Mouse (Mus musculus) olfactory bulb, adult 2 months (tissue): ENCODE measurements around the gene Syce2. TPM values are rescaled to one million over a fixed set of nuclear protein-coding genes. Genes with fewer than 3 reads are reported as not detected.

ENCODE experiments used
- H3K27ac ChIP-seq: fragments of 200-500 bp; 2 replicates; pipeline ENCODE4 v1.5.1; 2012; ENCODE audit warnings: low read depth, low read length; ENCODE audit not compliant: insufficient read depth
- H3K4me1 ChIP-seq: fragments of 200-500 bp; 2 replicates; pipeline ENCODE4 v1.6.1; 2012; ENCODE audit warnings: low read length; ENCODE audit not compliant: control insufficient read depth, insufficient read depth
- H3K4me3 ChIP-seq: fragments of 200-500 bp; 2 replicates; pipeline ENCODE4 v1.5.1; 2012; ENCODE audit warnings: mild to moderate bottlenecking, low read depth, low read length, moderate library complexity; ENCODE audit not compliant: insufficient read depth
- CTCF ChIP-seq: fragments of 200-500 bp; IDR thresholded peaks from 2 replicates; pipeline ENCODE4 v1.5.1; 2012; ENCODE audit warnings: low read depth, mild to moderate bottlenecking, low read length, moderate library complexity; ENCODE audit not compliant: insufficient read depth
- POLR2A ChIP-seq: fragments of 200-500 bp; IDR thresholded peaks from 2 replicates; pipeline ENCODE4 v1.6.1; 2012; ENCODE audit warnings: mild to moderate bottlenecking, low read depth, low read length, moderate library complexity; ENCODE audit not compliant: insufficient read depth
- WGBS: fragments of 180-500 bp; shearing (Covaris S2); methylation state at CpG from one replicate; pipeline ENCODE4 v1.1.7; 2018; 5-methylcytosine and 5-hydroxymethylcytosine counted together
- polyA plus RNA-seq: library from polyadenylated mRNA; stranded (reverse); fragments of >200 nt; gene quantifications from 2 replicates; pipeline ENCODE4 v1.2.4, GENCODE M21; 2012; ENCODE audit warnings: low replicate concordance; ENCODE audit not compliant: missing spikeins, insufficient read depth, insufficient read length

Gene Syce2
- polyA plus RNA-seq, 1 experiment, result not detected

- 37% methylated on average over 55 of the region's 55 CpGs for WGBS
- TF ChIP-seq POLR2A, result no peak
- TF ChIP-seq CTCF, result no peak
- no peak overlapping the region for H3K27ac ChIP-seq
- no peak overlapping the region for H3K4me3 ChIP-seq
- peaks cover 19% of the 10 kb centered on the region for H3K4me1 ChIP-seq
Measured at GRCm38 (mm10) chr8:84912895-84913501, 41.1 kb downstream of the Syce2 start.

GRCm38 (mm10) chr8:84913502-84913900 lies 41.6 kb downstream of the Syce2 start:
- TF ChIP-seq CTCF, result no peak
- Histone ChIP-seq H3K4me1 (peaks cover 16% of the 10 kb centered on the region), H3K4me3 (no peak overlapping the region), H3K27ac (no peak overlapping the region)
- 51% methylated on average over 9 of the region's 9 CpGs for WGBS

- no peak overlapping the region for H3K27ac ChIP-seq
- peaks cover 12% of the 10 kb centered on the region for H3K4me1 ChIP-seq
- no peak overlapping the region for H3K4me3 ChIP-seq
- no peak for TF ChIP-seq POLR2A
- TF ChIP-seq CTCF, result no peak
- 49% methylated on average over 4 of the region's 4 CpGs for WGBS
Measured at GRCm38 (mm10) chr8:84913960-84914359, 42.0 kb downstream of the Syce2 start.

DNA sequence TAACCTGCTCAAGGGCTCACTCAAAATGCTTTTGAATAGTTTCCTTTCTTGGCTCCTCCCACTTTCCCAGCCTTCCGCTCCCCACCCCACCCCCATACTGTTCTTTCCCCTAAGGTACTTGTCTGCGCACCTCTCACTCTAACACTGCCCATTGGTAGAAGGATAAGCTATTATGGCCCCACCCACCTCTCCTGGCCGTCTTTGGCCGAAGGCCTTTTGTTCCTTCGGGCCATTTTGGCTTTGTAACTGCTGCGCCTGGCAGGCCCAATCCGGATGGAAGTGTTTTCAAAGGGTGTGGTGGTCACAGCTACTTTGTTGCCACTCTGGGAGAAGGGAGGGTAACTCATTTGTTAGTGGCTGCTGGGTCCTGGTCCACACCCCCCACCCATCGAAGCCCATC lies 43.4 kb downstream of the Syce2 start:
- H3K4me3 ChIP-seq, result no peak overlapping the region
- H3K4me1 ChIP-seq, result peaks cover 7% of the 10 kb centered on the region
- 88% methylated on average over 8 of the region's 8 CpGs for WGBS
- TF ChIP-seq POLR2A, result no peak
- H3K27ac ChIP-seq, result no peak overlapping the region

DNA sequence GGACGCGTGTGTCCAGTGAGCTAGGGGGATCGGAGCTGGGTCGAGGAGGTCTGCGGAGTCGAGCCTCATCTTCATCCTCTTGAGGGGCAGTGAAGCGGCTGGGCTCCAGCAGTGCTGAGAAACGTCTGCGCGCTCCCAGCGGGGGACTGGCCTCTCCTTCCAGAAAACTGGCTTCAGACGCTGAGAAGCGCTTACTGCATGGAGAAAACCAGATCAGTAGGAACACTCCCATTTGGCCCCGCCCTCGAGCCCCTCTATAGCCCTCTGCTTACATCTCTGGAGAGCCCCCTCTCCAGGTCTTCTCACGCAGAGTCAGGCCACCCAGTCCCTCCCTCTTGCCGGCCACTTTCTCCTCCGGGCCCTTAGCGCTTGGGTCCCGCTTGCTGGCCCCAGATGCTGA lies 45.9 kb downstream of the Syce2 start:
- TF ChIP-seq POLR2A (no peak), CTCF (no peak)
- WGBS, result 51% methylated on average over 20 of the region's 20 CpGs
- Histone ChIP-seq H3K4me3 (no peak overlapping the region), H3K4me1 (peaks cover 5% of the 10 kb centered on the region), H3K27ac (no peak overlapping the region)

DNA sequence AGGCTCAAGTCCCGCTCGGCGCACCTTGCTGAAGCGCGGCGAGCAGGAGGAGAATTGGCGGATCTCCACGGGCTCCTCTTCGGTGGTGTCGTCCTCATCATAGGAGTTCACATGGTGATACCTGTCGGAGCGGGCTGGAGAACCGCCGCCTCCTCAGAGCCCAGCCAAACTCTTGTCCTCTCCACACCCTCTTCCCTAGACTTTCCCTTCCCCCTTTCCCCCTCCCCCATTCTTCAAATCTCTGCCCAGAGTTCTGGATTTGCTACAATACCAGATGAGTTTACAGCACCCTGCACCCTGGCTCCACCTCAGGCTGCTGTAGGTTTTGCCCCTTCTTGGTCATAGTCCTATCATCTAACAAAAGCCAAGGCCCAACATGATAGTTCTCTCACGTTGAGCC lies 46.7 kb downstream of the Syce2 start:
- 93% methylated on average over 15 of the region's 15 CpGs for WGBS
- no peak overlapping the region for H3K27ac ChIP-seq
- H3K4me3 ChIP-seq, result no peak overlapping the region
- TF ChIP-seq POLR2A (no peak), CTCF (no peak)
- H3K4me1 ChIP-seq, result no peaks in the 10 kb centered on the region

- TF ChIP-seq CTCF (no peak), POLR2A (no peak)
- 73% methylated on average over 2 of the region's 2 CpGs for WGBS
- Histone ChIP-seq H3K4me1 (no peaks in the 10 kb centered on the region), H3K4me3 (no peak overlapping the region), H3K27ac (no peak overlapping the region)
Measured at GRCm38 (mm10) chr8:84921596-84921995, 49.7 kb downstream of the Syce2 start.

- WGBS, result 77% methylated on average over 7 of the region's 7 CpGs
- TF ChIP-seq CTCF, result no peak
- TF ChIP-seq POLR2A, result no peak
Measured at GRCm38 (mm10) chr8:84925557-84925956, 53.6 kb downstream of the Syce2 start.

GRCm38 (mm10) chr8:84927513-84927912 lies 55.6 kb downstream of the Syce2 start:
- TF ChIP-seq POLR2A (no peak), CTCF (no peak)
- peaks cover 6% of the 10 kb centered on the region for H3K4me1 ChIP-seq
- whole genome bisulfite sequencing, result 86% methylated on average over 1 of the region's 1 CpGs
- no peak overlapping the region for H3K27ac ChIP-seq
- no peak overlapping the region for H3K4me3 ChIP-seq

More at GRCm38 (mm10) chr8:84925557-84925956, 53.6 kb downstream of the Syce2 start:
- Histone ChIP-seq H3K4me3 (no peak overlapping the region), H3K27ac (no peak overlapping the region), H3K4me1 (peaks cover 6% of the 10 kb centered on the region)
